Mouse (Mus musculus): ENCODE data around the gene Lhpp.

Lhpp gene

GRCm38 (mm10) chr7:132736099-132736862 is 125.8 kb downstream of the Lhpp start:
- DNase-seq (ENCODE audit: inconsistent ontology term) = peak; percentile 89

GRCm38 (mm10) chr7:132738844-132739243 is 128.4 kb downstream of the Lhpp start:
- no peak for DNase-seq (ENCODE audit: inconsistent ontology term)

- no peak for DNase-seq (ENCODE audit: inconsistent ontology term)
Observed at GRCm38 (mm10) chr7:132739829-132740228, 129.4 kb downstream of the Lhpp start.

- DNase-seq (ENCODE audit: inconsistent ontology term) = no peak
Observed at GRCm38 (mm10) chr7:132742912-132743311, 132.5 kb downstream of the Lhpp start.

GRCm38 (mm10) chr7:132747096-132747495 is 136.7 kb downstream of the Lhpp start:
- peak; percentile 85 for DNase-seq (ENCODE audit: inconsistent ontology term)

- no peak for DNase-seq (ENCODE audit: inconsistent ontology term)
Observed at GRCm38 (mm10) chr7:132748076-132748769, 137.8 kb downstream of the Lhpp start.

- no peak for DNase-seq (ENCODE audit: inconsistent ontology term)
Observed at GRCm38 (mm10) chr7:132749504-132749903, 139.1 kb downstream of the Lhpp start.

GRCm38 (mm10) chr7:132751716-132752115 is 141.3 kb downstream of the Lhpp start:
- DNase-seq (ENCODE audit: inconsistent ontology term) = no peak

- DNase-seq (ENCODE audit: inconsistent ontology term) = no peak
Observed at GRCm38 (mm10) chr7:132753518-132754388, 143.3 kb downstream of the Lhpp start.

GRCm38 (mm10) chr7:132754389-132754750 is 143.9 kb downstream of the Lhpp start:
- peak; percentile 54 for DNase-seq (ENCODE audit: inconsistent ontology term)
